Mouse (Mus musculus) cortical plate, adult 2 months (tissue): ENCODE results near the gene Arpin.

Source experiments
- CTCF ChIP-seq: fragments of 200-500 bp; IDR thresholded peaks from 2 replicates; pipeline ENCODE4 v1.5.1; 2011; ENCODE audit warnings: mild to moderate bottlenecking, control low read depth, low read length; ENCODE audit not compliant: insufficient read depth; ENCODE audit errors: extremely low read depth
- POLR2A ChIP-seq: fragments of 200-500 bp; IDR thresholded peaks from 2 replicates; pipeline ENCODE4 v1.6.1; 2011; ENCODE audit warnings: mild to moderate bottlenecking, low read length, control low read depth; ENCODE audit not compliant: insufficient read depth; ENCODE audit errors: extremely low read depth

DNA sequence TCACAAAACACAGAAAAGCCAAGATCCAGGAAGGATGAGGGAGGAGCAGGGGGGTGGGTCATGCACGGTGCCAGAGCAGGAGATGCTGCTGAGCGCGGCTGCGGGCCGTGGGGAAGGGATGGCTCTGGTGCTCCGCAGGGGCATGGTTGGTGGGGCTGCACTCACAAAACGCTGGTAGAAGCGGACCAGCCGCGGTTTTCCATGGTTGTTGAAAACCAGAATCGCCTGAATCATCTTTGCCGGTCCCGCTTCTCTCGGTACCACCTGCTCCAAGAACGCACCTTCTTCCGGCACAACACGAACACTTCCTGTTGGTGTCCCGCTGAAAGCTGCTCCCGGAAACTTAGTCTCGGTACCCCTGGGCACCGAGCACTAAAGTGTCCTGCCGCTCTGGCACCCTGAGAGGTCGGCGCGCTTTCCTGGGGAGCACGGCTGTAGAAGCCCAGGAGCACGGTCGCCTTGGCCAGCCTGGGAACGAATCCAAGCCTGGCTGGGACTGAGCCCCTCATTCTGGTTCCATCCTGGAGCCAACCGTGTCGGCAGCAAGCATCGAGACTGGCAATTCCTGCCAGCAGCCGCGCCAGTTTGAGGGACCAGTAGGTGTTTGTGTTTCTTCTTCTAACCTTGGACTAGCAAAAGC, 14.7 kb downstream of the Arpin start, which contains the start of gene Ap3s2:
- TF ChIP-seq CTCF (no peak), POLR2A (peak; percentile 57; the same call in 1 of the 2 replicates)
